Mouse (Mus musculus) kidney, adult 2 months (tissue): ENCODE measurements around the gene Ldb3.

Source experiments
- CTCF ChIP-seq: fragments of 200-500 bp; conservative IDR thresholded peaks from 2 replicates; pipeline ENCODE4 v1.5.1; 2011; ENCODE audit warnings: low read depth, mild to moderate bottlenecking, control low read depth, low read length, moderate library complexity, mixed read lengths; ENCODE audit not compliant: insufficient read depth, insufficient read length
- POLR2A ChIP-seq: fragments of 200-500 bp; IDR thresholded peaks from one replicate; pipeline ENCODE4 v1.6.1; 2011; ENCODE audit warnings: low read depth, low read length, control low read depth

- TF ChIP-seq CTCF (no peak), POLR2A (no peak)
These were observed 88.2 kb downstream of the Ldb3 start for GRCm38 (mm10) chr14:34500309-34500708.
